In genomic region chr3:107287346-107287745, GRCm38 (mm10) we compare ENCODE assay signal across 25 mouse cellular contexts. TPM values are rescaled to one million over a fixed set of nuclear protein-coding genes. Genes with fewer than 3 reads are reported as not detected.
DNase-seq lines count a peak whose midpoint lies in the region; ATAC-seq lines count a peak whose summit lies in the region.
"Had no signal": no experiment of that assay in that cellular context is flagged by ENCODE, and none has a peak within 500 bp of the region (broad histone marks: within the 10 kb centered on the region; RNA-seq: fewer than 3 reads in every experiment).

No protein-coding gene starts in this region.

- no peak overlapping the region for H3K9ac ChIP-seq in midbrain, embryonic 11.5 days (ENCODE audit: low read length)
- no peak overlapping the region for H3K9ac ChIP-seq in midbrain, embryonic 14.5 days (replicated peaks; ENCODE audit: low read length)

- peak; percentile 64 for DNase-seq in heart, adult 11 months
- DNase-seq in heart, postnatal 36 days: no peak
- peak; percentile 66 for DNase-seq in midbrain, embryonic 11.5 days (ENCODE audit: low spot score, missing footprints)
- no peak for DNase-seq in midbrain, embryonic 14.5 days
- DNase-seq: adrenal gland, adult 2 months; adrenal gland, adult 8-10 months; adrenal gland, postnatal 10 days; adrenal gland, postnatal 14 days; adrenal gland, postnatal 25 days; adrenal gland, postnatal 36 days; B cell, adult 2 months; cerebellum, adult 11 months; cerebellum, adult 11-12 months; cerebellum, adult 18-20 months had no signal

- H3K4me3 ChIP-seq in midbrain, embryonic 11.5 days (ENCODE audit: low read depth, low read length): no peak overlapping the region
- H3K4me3 ChIP-seq in midbrain, embryonic 14.5 days (replicated peaks; ENCODE audit: low read depth, low read length): no peak overlapping the region

- H3K36me3 ChIP-seq in midbrain, embryonic 11.5 days (ENCODE audit: control insufficient read depth, insufficient read depth, low read length): peaks cover 3% of the 10 kb centered on the region; the same call in 1 of the 2 replicates
- H3K36me3 ChIP-seq in midbrain, embryonic 14.5 days (ENCODE audit: control insufficient read depth, insufficient read depth, low read length): peaks cover 15% of the 10 kb centered on the region

- ATAC-seq in midbrain, embryonic 11.5 days (ENCODE audit: low FRiP score): no peak
- ATAC-seq in midbrain, embryonic 14.5 days (ENCODE audit: low FRiP score, low TSS enrichment): no peak
- ATAC-seq: activated CD4-positive, CD25-positive, alpha-beta regulatory T cell, adult 4 months; CD4-positive, CD25-positive, alpha-beta regulatory T cell, adult 4 months; Patski had no signal

- no peaks in the 10 kb centered on the region for H3K27me3 ChIP-seq in midbrain, embryonic 11.5 days (ENCODE audit: control insufficient read depth, insufficient read depth, low read length)
- H3K27me3 ChIP-seq in midbrain, embryonic 14.5 days (ENCODE audit: control insufficient read depth, insufficient read depth, low read length): no peaks in the 10 kb centered on the region
- H3K27me3 ChIP-seq: CH12.LX, Patski had no signal

- intact Hi-C loops in heart, postnatal 36 days (cut with DNase I): no loop called here

- H3K4me1 ChIP-seq in midbrain, embryonic 11.5 days (ENCODE audit: control insufficient read depth, insufficient read depth, low read length): no peaks in the 10 kb centered on the region
- no peaks in the 10 kb centered on the region for H3K4me1 ChIP-seq in midbrain, embryonic 14.5 days (ENCODE audit: control insufficient read depth, insufficient read depth, low read length)

- H3K4me2 ChIP-seq in midbrain, embryonic 11.5 days: no peak overlapping the region
- no peak overlapping the region for H3K4me2 ChIP-seq in midbrain, embryonic 14.5 days (ENCODE audit: low read length)

- H3K27ac ChIP-seq in midbrain, embryonic 11.5 days (ENCODE audit: low read depth, low read length): no peak overlapping the region
- H3K27ac ChIP-seq in midbrain, embryonic 14.5 days (replicated peaks; ENCODE audit: low read depth, low read length): no peak overlapping the region

- no peaks in the 10 kb centered on the region for H3K9me3 ChIP-seq in midbrain, embryonic 11.5 days (ENCODE audit: control insufficient read depth, low read length)
- no peaks in the 10 kb centered on the region for H3K9me3 ChIP-seq in midbrain, embryonic 14.5 days (ENCODE audit: control insufficient read depth, low read length)
- H3K9me3 ChIP-seq: G1E had no signal

RNA-seq across cellular contexts. Expression of gene Slc16a4, which starts 3.7 kb away (rescaled TPM):
- total RNA-seq in heart, postnatal 36 days (2021): under 1 TPM; 0.64 to 0.70 TPM
- 1.8 and 2.2 TPM in 2 replicates for polyA plus RNA-seq in midbrain, embryonic 11.5 days (2014; fragmentation: Nextera tagmentation; extraction: Ambion mirVana)
- 1.6 and 2.3 TPM in 2 replicates for polyA plus RNA-seq in midbrain, embryonic 14.5 days (2014; fragmentation: Nextera tagmentation; extraction: Ambion mirVana)
- polyA plus RNA-seq: G1E had no signal

RNA-seq across cellular contexts. Expression of gene Lamtor5, which starts 8.7 kb away (rescaled TPM):
- 10 to 100 TPM; 67.9 to 68.2 TPM for total RNA-seq in heart, postnatal 36 days (2021)
- 195 and 198 TPM in 2 replicates for polyA plus RNA-seq in midbrain, embryonic 11.5 days (2014; fragmentation: Nextera tagmentation; extraction: Ambion mirVana)
- polyA plus RNA-seq in midbrain, embryonic 14.5 days (2014; fragmentation: Nextera tagmentation; extraction: Ambion mirVana): 190 and 210 TPM in 2 replicates

RNA-seq across cellular contexts. Expression of gene Rbm15, which starts 46.1 kb away (rescaled TPM):
- 10 to 100 TPM; 22.5 to 24.4 TPM for total RNA-seq in heart, postnatal 36 days (2021)
- 19.9 and 20.6 TPM in 2 replicates for polyA plus RNA-seq in midbrain, embryonic 11.5 days (2014; fragmentation: Nextera tagmentation; extraction: Ambion mirVana)
- 9.1 and 10.3 TPM in 2 replicates for polyA plus RNA-seq in midbrain, embryonic 14.5 days (2014; fragmentation: Nextera tagmentation; extraction: Ambion mirVana)

RNA-seq across cellular contexts. Expression of gene Prok1, which starts 47.8 kb away (rescaled TPM):
- not detected for total RNA-seq in heart, postnatal 36 days (2021)
- 0.07 TPM in 1 of 2 replicates, not detected in the other for polyA plus RNA-seq in midbrain, embryonic 11.5 days (2014; fragmentation: Nextera tagmentation; extraction: Ambion mirVana)
- polyA plus RNA-seq in midbrain, embryonic 14.5 days (2014; fragmentation: Nextera tagmentation; extraction: Ambion mirVana): 0.12 and 0.16 TPM in 2 replicates
- total RNA-seq: CH12.LX, ES-E14, MEL had no signal
- polyA plus RNA-seq: adrenal gland, adult 2 months; C2C12; CD4-positive, CD25-positive, alpha-beta regulatory T cell, adult 4 months; Patski had no signal

RNA-seq across cellular contexts. Expression of gene A630076J17Rik, which starts 56.9 kb away (rescaled TPM):
- not detected for total RNA-seq in heart, postnatal 36 days (2021)
- polyA plus RNA-seq in midbrain, embryonic 11.5 days (2014; fragmentation: Nextera tagmentation; extraction: Ambion mirVana): not detected in 2 replicates
- polyA plus RNA-seq in midbrain, embryonic 14.5 days (2014; fragmentation: Nextera tagmentation; extraction: Ambion mirVana): not detected in 2 replicates
- total RNA-seq: adrenal gland, adult 18-20 months; adrenal gland, adult 2 months; adrenal gland, adult 8-10 months; adrenal gland, postnatal 14 days; adrenal gland, postnatal 25 days; adrenal gland, postnatal 36 days; adrenal gland, postnatal 4 days; CH12.LX; ES-E14; G1E; MEL had no signal
- polyA plus RNA-seq: activated CD4-positive, CD25-positive, alpha-beta regulatory T cell, adult 4 months; adrenal gland, adult 2 months; brain, embryonic 14.5 days; CD4-positive, CD25-positive, alpha-beta regulatory T cell, adult 4 months; G1E; Patski had no signal

Comparison
In these comparisons a context has a peak if more than half of its experiments do, and no peak if none do; other contexts are left out.
1. DNase-seq: peak in heart, adult 11 months (single experiment) and midbrain, embryonic 11.5 days (single experiment); none in heart, postnatal 36 days (0 of 2) and midbrain, embryonic 14.5 days (single experiment).